Mouse (Mus musculus) heart, postnatal 0 days (tissue): ENCODE measurements around the gene Rtbdn.

ENCODE experiments used
- CTCF ChIP-seq: IDR thresholded peaks from 2 replicates; pipeline ENCODE4 v1.5.1; 2016; ENCODE audit warnings: antibody characterized with exemption, control low read depth, low read depth
- EP300 ChIP-seq: IDR thresholded peaks from 2 replicates; pipeline ENCODE4 v1.6.1; 2016; ENCODE audit warnings: antibody characterized with exemption, low read depth

GRCm38 (mm10) chr8:84915269-84915668, 31.5 kb upstream of the Rtbdn start:
- TF ChIP-seq CTCF (no peak), EP300 (no peak)
